Mouse (Mus musculus): ENCODE results near the gene Rest. TPM values are rescaled to one million over a fixed set of nuclear protein-coding genes. Genes with fewer than 3 reads are reported as not detected.
A peak's percentile ranks its signal among the peaks of the same experiment; 100 is the strongest.

The Rest gene
- total RNA-seq, 2 experiments from 2014 or later: 6.0 to 6.1 TPM

DNA sequence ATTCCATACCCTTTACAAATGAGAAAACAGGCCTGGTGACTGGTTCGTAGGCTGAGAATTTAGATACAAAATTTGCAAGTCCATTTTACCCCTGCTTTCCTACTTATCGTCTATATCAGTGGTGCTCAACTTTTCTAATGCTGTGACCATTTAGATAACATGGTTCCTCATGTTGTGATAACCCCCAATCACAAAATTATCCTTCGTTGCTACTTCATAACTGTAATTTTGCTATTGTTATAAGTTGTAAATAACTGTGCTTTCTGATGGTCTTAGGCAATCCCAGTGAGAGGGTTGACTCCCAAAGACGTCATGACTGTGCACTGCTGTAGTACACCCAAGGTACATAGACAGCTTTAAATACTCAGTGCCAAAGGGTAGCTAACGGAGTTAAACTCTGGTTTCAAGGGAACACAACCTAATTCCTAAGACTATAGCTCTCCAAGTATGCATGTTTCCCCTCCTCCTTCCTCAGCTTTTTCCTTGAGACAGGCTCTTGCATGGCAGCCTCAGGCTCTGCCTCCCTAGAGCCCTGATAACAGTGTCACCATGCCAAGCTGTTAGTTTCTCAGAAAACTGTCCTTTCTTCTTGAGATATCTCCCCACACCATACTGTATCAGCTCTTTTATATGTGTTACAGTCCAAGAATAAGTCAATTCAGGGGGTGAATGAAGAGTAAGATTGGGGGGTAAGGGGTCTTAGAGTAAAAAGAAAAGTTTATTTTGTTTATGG, 42.7 kb downstream of the Rest start:
- no peak for DNase-seq (ENCODE audit: low spot score in 2 of 2)

- DNase-seq (ENCODE audit: low spot score in 2 of 2): peak in 1 of 2 experiments; percentile 11
Observed at GRCm38 (mm10) chr5:77309051-77309906, 44.0 kb downstream of the Rest start.

GRCm38 (mm10) chr5:77309924-77310772, 44.9 kb downstream of the Rest start, which contains the start of the genes Noa1 and Polr2b:
Gene Noa1 (minus strand): TSS chr5:77310084.
Gene Polr2b (plus strand): TSS chr5:77310147.
- DNase-seq (ENCODE audit: low spot score in 2 of 2): peak; percentile 99 to 100

DNA sequence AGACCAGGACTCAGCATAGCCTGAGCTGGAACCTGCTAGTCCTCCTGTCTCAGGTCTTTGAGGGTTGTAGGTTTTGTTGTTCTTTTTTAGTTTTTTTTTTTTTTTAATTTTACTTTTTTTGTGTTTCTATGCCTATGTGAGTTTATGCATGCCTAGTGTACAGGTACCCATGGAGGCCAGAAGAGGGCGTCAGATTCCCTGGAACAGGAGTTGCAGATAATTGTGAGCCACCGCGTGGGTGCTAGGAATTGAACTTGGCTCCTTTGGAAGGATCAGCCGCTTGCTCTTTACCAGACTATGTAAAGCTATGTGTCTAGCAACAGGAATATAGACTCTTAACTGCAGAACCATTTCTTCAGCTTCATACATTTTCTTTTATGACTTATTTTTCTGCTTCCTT, 48.9 kb downstream of the Rest start:
- DNase-seq (ENCODE audit: low spot score in 2 of 2): no peak

DNA sequence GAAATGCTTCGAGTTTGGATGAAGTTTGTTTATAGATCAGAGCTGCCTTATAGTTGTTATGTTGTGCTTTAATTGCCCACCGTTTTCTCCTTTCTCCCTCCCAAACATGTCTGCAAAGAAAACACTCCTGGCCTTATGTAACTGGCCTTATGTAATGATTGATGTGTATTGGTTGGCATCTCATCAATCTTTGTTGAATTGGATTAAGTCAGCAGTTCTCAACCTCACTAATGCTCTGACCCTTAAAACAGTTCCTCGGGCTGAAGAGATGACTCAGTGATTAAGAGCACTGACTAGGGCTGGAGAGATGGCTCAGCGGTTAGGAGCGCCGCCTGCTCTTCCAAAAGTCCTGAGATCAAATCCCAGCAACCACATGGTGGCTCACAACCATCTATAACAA, 49.7 kb downstream of the Rest start:
- no peak for DNase-seq (ENCODE audit: low spot score in 2 of 2)

DNA sequence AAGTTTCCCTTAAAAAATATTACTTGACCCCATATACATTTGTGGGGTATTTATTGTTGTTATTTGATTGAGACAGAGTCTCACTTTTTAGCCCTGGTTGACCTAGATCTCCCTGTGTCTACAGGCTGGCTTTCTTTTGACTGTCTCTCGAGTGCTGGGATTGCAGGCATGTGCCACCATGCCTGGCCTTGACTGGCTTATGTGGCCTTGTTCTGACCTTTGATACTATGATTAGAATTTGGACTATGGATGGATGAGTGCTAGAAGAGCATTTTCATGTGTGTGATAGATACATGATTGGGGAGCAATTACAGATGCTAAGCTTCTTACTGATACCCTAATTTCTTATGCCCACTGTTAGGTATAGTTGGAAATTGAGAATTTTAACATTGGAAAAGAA, 59.6 kb downstream of the Rest start:
- no peak for DNase-seq (ENCODE audit: low spot score in 2 of 2)

DNA sequence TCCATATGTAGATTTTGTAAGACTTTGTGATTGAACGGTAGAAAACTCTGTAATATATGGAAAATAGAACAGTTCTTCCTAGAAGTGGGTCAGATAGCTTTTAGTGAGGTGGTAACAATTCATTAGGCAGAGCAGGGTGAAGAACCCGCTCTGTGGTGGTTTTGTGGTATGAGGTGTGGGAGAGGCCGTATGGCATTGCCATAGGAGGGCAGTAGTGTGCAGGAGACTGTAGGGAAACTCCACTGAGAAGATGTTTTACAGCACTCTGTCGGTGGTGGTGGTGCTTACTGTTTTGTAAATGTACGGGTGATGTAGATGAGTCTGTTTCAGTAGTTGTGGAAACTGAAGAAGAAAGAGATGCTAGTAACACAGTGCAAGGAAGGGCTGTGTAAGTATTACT, 64.9 kb downstream of the Rest start:
- no peak for DNase-seq (ENCODE audit: low spot score in 2 of 2)

Small RNA genes lying within 50 kb of the gene (microRNA-seq; reads per million reads assigned to microRNA genes)
- 0 reads per million in 2 experiments for gene Mir5098

Other genes starting within 250 kb of the Rest start
- gene Thegl, start 249.5 kb upstream of the Rest start, total RNA-seq (2021): 1 to 10 TPM; 2.4 to 3.2 TPM
- 10 to 100 TPM; 76.6 to 77.1 TPM for gene Hopx, start 150.4 kb upstream of the Rest start, total RNA-seq (2021)
- not detected for gene Spink2, start 54.0 kb upstream of the Rest start, total RNA-seq (2021)
- 10 to 100 TPM; 24.3 to 29.0 TPM for gene Noa1, start 44.6 kb downstream of the Rest start, total RNA-seq (2021)
- 10 to 100 TPM; 51.8 to 54.2 TPM for gene Polr2b, start 44.7 kb downstream of the Rest start, total RNA-seq (2021)
- gene Igfbp7, start 142.6 kb downstream of the Rest start, total RNA-seq (2021): 10 to 100 TPM; 52.5 to 60.3 TPM